ENCODE assay signal across 11 mouse cellular contexts in genomic region chr10:12549945-12550540, GRCm38 (mm10).
DNase-seq lines count a peak whose midpoint lies in the region; ATAC-seq and TF ChIP-seq lines count a peak whose summit lies in the region.
"Had no signal": no experiment of that assay in that cellular context is flagged by ENCODE, and none has a peak within 500 bp of the region (broad histone marks: within the 10 kb centered on the region; RNA-seq: fewer than 3 reads in every experiment).

No protein-coding gene starts in this region.

- no peaks in the 10 kb centered on the region for H3K27me3 ChIP-seq in heart, embryonic 12.5 days (replicated peaks)
- H3K27me3 ChIP-seq in lung, embryonic 16.5 days (ENCODE audit: control insufficient read depth, insufficient read depth, low read depth, low read length), result no peaks in the 10 kb centered on the region
- H3K27me3 ChIP-seq in embryonic facial prominence, embryonic 10.5 days (replicated peaks; ENCODE audit: low read depth, poor library complexity, severe bottlenecking), result no peaks in the 10 kb centered on the region
- H3K27me3 ChIP-seq: liver, embryonic 15.5 days had no signal

- no peaks in the 10 kb centered on the region for H3K9me3 ChIP-seq in heart, embryonic 12.5 days (replicated peaks)
- H3K9me3 ChIP-seq in lung, embryonic 16.5 days (ENCODE audit: control insufficient read depth, low read length), result no peaks in the 10 kb centered on the region
- no peaks in the 10 kb centered on the region for H3K9me3 ChIP-seq in embryonic facial prominence, embryonic 10.5 days
- H3K9me3 ChIP-seq: liver, embryonic 15.5 days had no signal

- H3K4me3 ChIP-seq in heart, embryonic 12.5 days, result no peak overlapping the region
- H3K4me3 ChIP-seq in lung, embryonic 16.5 days (ENCODE audit: low read length), result no peak overlapping the region
- H3K4me3 ChIP-seq in lung, adult 2 months (replicated peaks; ENCODE audit: extremely low read depth, low read depth, low read length), result no peak overlapping the region
- H3K4me3 ChIP-seq in embryonic facial prominence, embryonic 10.5 days, result no peak overlapping the region
- H3K4me3 ChIP-seq: liver, embryonic 15.5 days had no signal

- no peak overlapping the region for H3K4me2 ChIP-seq in heart, embryonic 12.5 days
- H3K4me2 ChIP-seq in lung, embryonic 16.5 days (ENCODE audit: low read depth, low read length), result no peak overlapping the region
- H3K4me2 ChIP-seq: liver, embryonic 15.5 days had no signal

- intact Hi-C loops in heart, postnatal 25 days (cut with DNase I), result loop anchor here (5.0 kb wide), 1 partner anchor 543 kb away; no protein-coding TSS in a partner anchor

- H3K36me3 ChIP-seq in heart, embryonic 12.5 days, result no peaks in the 10 kb centered on the region
- H3K36me3 ChIP-seq in lung, embryonic 16.5 days (ENCODE audit: control insufficient read depth, insufficient read depth, low read length), result no peaks in the 10 kb centered on the region
- H3K36me3 ChIP-seq in embryonic facial prominence, embryonic 10.5 days (replicated peaks), result no peaks in the 10 kb centered on the region
- H3K36me3 ChIP-seq: liver, embryonic 15.5 days had no signal

- H3K27ac ChIP-seq in heart, embryonic 12.5 days (ENCODE audit: poor library complexity, severe bottlenecking), result no peak overlapping the region
- H3K27ac ChIP-seq in lung, embryonic 16.5 days (ENCODE audit: low read length), result no peak overlapping the region
- peak overlapping the region; percentile 57 for H3K27ac ChIP-seq in embryonic facial prominence, embryonic 10.5 days (replicated peaks)
- H3K27ac ChIP-seq: liver, embryonic 15.5 days had no signal

- ATAC-seq in heart, embryonic 12.5 days (ENCODE audit: insufficient number of reproducible peaks, low FRiP score), result peak; percentile 57; the same call in 1 of the 2 replicates
- peak; percentile 61; the same call in 1 of the 2 replicates for ATAC-seq in lung, embryonic 16.5 days (ENCODE audit: low read depth)
- ATAC-seq in megakaryocyte progenitor cell, adult 5-6 weeks (replicated peaks; ENCODE audit: poor library complexity), result peak; percentile 26
- no peak for ATAC-seq in erythroblast, adult 5-6 weeks (replicated peaks; ENCODE audit: low FRiP score, poor library complexity, severe bottlenecking)

- TF ChIP-seq CTCF in lung, adult 2 months (IDR thresholded peaks at IDR 0.05; ENCODE audit: insufficient read depth, low read length), result no peak

- peaks cover 33% of the 10 kb centered on the region for H3K4me1 ChIP-seq in heart, embryonic 12.5 days (replicated peaks)
- H3K4me1 ChIP-seq in lung, embryonic 16.5 days (replicated peaks; ENCODE audit: control insufficient read depth, insufficient read depth, low read length), result peaks cover 24% of the 10 kb centered on the region
- H3K4me1 ChIP-seq in lung, adult 2 months (ENCODE audit: control insufficient read depth, insufficient read depth, low read length), result peaks cover 9% of the 10 kb centered on the region
- H3K4me1 ChIP-seq in embryonic facial prominence, embryonic 10.5 days, result peaks cover 77% of the 10 kb centered on the region

- DNase-seq in heart, postnatal 25 days (ENCODE audit: low spot score), result no peak
- no peak for DNase-seq in lung, adult 2 months
- DNase-seq in embryonic facial prominence, embryonic 10.5 days (ENCODE audit: low spot score), result no peak
- DNase-seq in frontal cortex, postnatal 25 days (ENCODE audit: low spot score in 2 of 2), result no peak
- DNase-seq: gastrocnemius, postnatal 10 days; kidney, adult 9 months had no signal

- TF ChIP-seq POLR2A in lung, adult 2 months (IDR thresholded peaks at IDR 0.05; ENCODE audit: borderline replicate concordance, extremely low read depth, low read depth, low read length), result no peak

- no peak overlapping the region for H3K9ac ChIP-seq in heart, embryonic 12.5 days
- no peak overlapping the region for H3K9ac ChIP-seq in lung, embryonic 16.5 days (ENCODE audit: low read length)
- H3K9ac ChIP-seq: liver, embryonic 15.5 days had no signal

- 30% methylated on average over 1 of the region's 1 CpGs for WGBS in heart, embryonic 12.5 days
- 12% methylated on average over 1 of the region's 1 CpGs for WGBS in lung, embryonic 16.5 days
- 30% methylated on average over 1 of the region's 1 CpGs for WGBS in lung, adult 2 months
- 48% methylated on average over 1 of the region's 1 CpGs for WGBS in embryonic facial prominence, embryonic 10.5 days
